Mouse (Mus musculus) kidney, embryonic 14.5 days (tissue): Measurements from ENCODE around the gene Slc4a4. TPM values are rescaled to one million over a fixed set of nuclear protein-coding genes. Genes with fewer than 3 reads are reported as not detected.

Experiments used
- ATAC-seq: fragments of 200-750 bp; cut with Nextera tagmentation; 2 replicates; pipeline ENCODE4 v1.8.0; 2017; ENCODE audit warnings: moderate number of reproducible peaks, mild to moderate bottlenecking, moderate TSS enrichment, moderate library complexity; ENCODE audit not compliant: low FRiP score, low TSS enrichment
- H3K27ac ChIP-seq: fragments of 300-500 bp; sonication (generic); 2 replicates; pipeline ENCODE4 v1.5.1; 2014; ENCODE audit warnings: low read depth, mild to moderate bottlenecking, low read length, moderate library complexity, mixed read lengths
- H3K27me3 ChIP-seq: fragments of 300-500 bp; sonication (generic); 2 replicates; pipeline ENCODE4 v1.6.1; 2014; ENCODE audit warnings: mild to moderate bottlenecking, low read length; ENCODE audit not compliant: control insufficient read depth, insufficient read depth
- H3K36me3 ChIP-seq: fragments of 300-500 bp; sonication (generic); 2 replicates; pipeline ENCODE4 v1.6.1; 2014; ENCODE audit warnings: low read length, mixed read lengths; ENCODE audit not compliant: control insufficient read depth, insufficient read depth
- H3K4me1 ChIP-seq: fragments of 300-500 bp; sonication (generic); 2 replicates; pipeline ENCODE4 v1.6.1; 2014; ENCODE audit warnings: low read length, mixed read lengths; ENCODE audit not compliant: control insufficient read depth, insufficient read depth
- H3K4me2 ChIP-seq: fragments of 300-500 bp; sonication (generic); replicated peaks from 2 replicates; pipeline ENCODE4 v1.6.1; 2014; ENCODE audit warnings: low read depth, mild to moderate bottlenecking, low read length
- H3K4me3 ChIP-seq: fragments of 300-500 bp; sonication (generic); 2 replicates; pipeline ENCODE4 v1.5.1; 2014; ENCODE audit warnings: mild to moderate bottlenecking, low read length
- H3K9ac ChIP-seq: fragments of 300-500 bp; sonication (generic); 2 replicates; pipeline ENCODE4 v1.6.1; 2014; ENCODE audit warnings: low read depth, mild to moderate bottlenecking, low read length, moderate library complexity
- H3K9me3 ChIP-seq: fragments of 300-500 bp; sonication (generic); 2 replicates; pipeline ENCODE4 v1.6.1; 2016; ENCODE audit warnings: low read length; ENCODE audit not compliant: control insufficient read depth
- WGBS: fragments of 180-500 bp; shearing (Covaris S2); extraction: QIAGEN DNeasy Blood & Tissue Kit; methylation state at CpG from one replicate; pipeline ENCODE4 v1.1.7; 2014; 5-methylcytosine and 5-hydroxymethylcytosine counted together
- polyA plus RNA-seq: library from polyadenylated mRNA; unstranded; fragments of >200 nt; fragmentation: Nextera tagmentation; extraction: Ambion mirVana; gene quantifications from 2 replicates; pipeline ENCODE4 v1.2.1, GENCODE M21; 2014

Slc4a4 gene
- polyA plus RNA-seq, 1 experiment from 2014 or later, result 4.7 TPM

- ATAC-seq, result no peak
- Histone ChIP-seq H3K36me3 (no peaks in the 10 kb centered on the region), H3K4me3 (no peak overlapping the region), H3K27ac (no peak overlapping the region), H3K4me2 (no peak overlapping the region), H3K4me1 (peaks cover 3% of the 10 kb centered on the region; the same call in 1 of the 2 replicates), H3K27me3 (no peaks in the 10 kb centered on the region), H3K9me3 (no peaks in the 10 kb centered on the region), H3K9ac (no peak overlapping the region)
- WGBS, result 73% methylated on average over 3 of the region's 3 CpGs
Measured at GRCm38 (mm10) chr5:88976428-88976827, 89.8 kb downstream of the Slc4a4 start.

GRCm38 (mm10) chr5:88980740-88981139 lies 94.1 kb downstream of the Slc4a4 start:
- Histone ChIP-seq H3K4me2 (no peak overlapping the region), H3K4me1 (peaks cover 4% of the 10 kb centered on the region; the same call in 1 of the 2 replicates), H3K4me3 (no peak overlapping the region), H3K36me3 (no peaks in the 10 kb centered on the region), H3K9ac (no peak overlapping the region), H3K9me3 (no peaks in the 10 kb centered on the region; the same call in 1 of the 2 replicates), H3K27me3 (no peaks in the 10 kb centered on the region), H3K27ac (no peak overlapping the region; the same call in 1 of the 2 replicates)
- ATAC-seq, result no peak
- 86% methylated on average over 4 of the region's 4 CpGs for WGBS

- ATAC-seq, result peak; percentile 76; the same call in 1 of the 2 replicates
- H3K9ac ChIP-seq, result no peak overlapping the region
- H3K27ac ChIP-seq, result peak overlapping the region; percentile 59; the same call in 1 of the 2 replicates
- peaks cover 4% of the 10 kb centered on the region; the same call in 1 of the 2 replicates for H3K4me1 ChIP-seq
- no peaks in the 10 kb centered on the region; the same call in 1 of the 2 replicates for H3K9me3 ChIP-seq
- H3K4me2 ChIP-seq, result no peak overlapping the region; the same call in 1 of the 2 replicates
- H3K36me3 ChIP-seq, result no peaks in the 10 kb centered on the region
- 13% methylated on average over 8 of the region's 8 CpGs for WGBS
- H3K27me3 ChIP-seq, result no peaks in the 10 kb centered on the region
- H3K4me3 ChIP-seq, result no peak overlapping the region
Measured at GRCm38 (mm10) chr5:88981243-88982014, 94.8 kb downstream of the Slc4a4 start.

- Histone ChIP-seq H3K27ac (peak overlapping the region; percentile 59; the same call in 1 of the 2 replicates), H3K4me2 (no peak overlapping the region; the same call in 1 of the 2 replicates)
- 26% methylated on average over 3 of the region's 3 CpGs for WGBS
Measured at GRCm38 (mm10) chr5:88982040-88982736, 95.6 kb downstream of the Slc4a4 start.

GRCm38 (mm10) chr5:88983170-88983569 lies 96.6 kb downstream of the Slc4a4 start:
- Histone ChIP-seq H3K4me1 (peaks cover 4% of the 10 kb centered on the region; the same call in 1 of the 2 replicates), H3K27ac (no peak overlapping the region), H3K4me3 (no peak overlapping the region), H3K9ac (no peak overlapping the region), H3K27me3 (no peaks in the 10 kb centered on the region), H3K36me3 (no peaks in the 10 kb centered on the region), H3K4me2 (no peak overlapping the region), H3K9me3 (no peaks in the 10 kb centered on the region; the same call in 1 of the 2 replicates)
- 97% methylated on average over 2 of the region's 2 CpGs for WGBS
- no peak for ATAC-seq

More at GRCm38 (mm10) chr5:88982040-88982736, 95.6 kb downstream of the Slc4a4 start:
- peaks cover 4% of the 10 kb centered on the region; the same call in 1 of the 2 replicates for H3K4me1 ChIP-seq
- ATAC-seq, result peak; percentile 79
- no peak overlapping the region for H3K9ac ChIP-seq
- H3K9me3 ChIP-seq, result no peaks in the 10 kb centered on the region; the same call in 1 of the 2 replicates
- H3K4me3 ChIP-seq, result no peak overlapping the region
- H3K36me3 ChIP-seq, result no peaks in the 10 kb centered on the region
- no peaks in the 10 kb centered on the region for H3K27me3 ChIP-seq

- no peaks in the 10 kb centered on the region for H3K27me3 ChIP-seq
- no peaks in the 10 kb centered on the region; the same call in 1 of the 2 replicates for H3K9me3 ChIP-seq
- no peak for ATAC-seq
- no peak overlapping the region for H3K4me2 ChIP-seq
- H3K9ac ChIP-seq, result no peak overlapping the region
- H3K4me3 ChIP-seq, result no peak overlapping the region
- 74% methylated on average over 7 of the region's 7 CpGs for WGBS
- no peaks in the 10 kb centered on the region for H3K36me3 ChIP-seq
- H3K27ac ChIP-seq, result no peak overlapping the region
- H3K4me1 ChIP-seq, result peaks cover 4% of the 10 kb centered on the region; the same call in 1 of the 2 replicates
Measured at GRCm38 (mm10) chr5:88983652-88984051, 97.0 kb downstream of the Slc4a4 start.

- no peak overlapping the region for H3K4me3 ChIP-seq
- no peak overlapping the region for H3K4me2 ChIP-seq
- ATAC-seq, result no peak
- H3K4me1 ChIP-seq, result no peaks in the 10 kb centered on the region
- H3K9ac ChIP-seq, result no peak overlapping the region
- no peaks in the 10 kb centered on the region for H3K27me3 ChIP-seq
- H3K9me3 ChIP-seq, result no peaks in the 10 kb centered on the region
- no peak overlapping the region for H3K27ac ChIP-seq
- H3K36me3 ChIP-seq, result no peaks in the 10 kb centered on the region
Measured at GRCm38 (mm10) chr5:88989018-88989417, 102.4 kb downstream of the Slc4a4 start.

GRCm38 (mm10) chr5:88990196-88990747 lies 103.7 kb downstream of the Slc4a4 start:
- H3K27ac ChIP-seq, result no peak overlapping the region
- 65% methylated on average over 9 of the region's 9 CpGs for WGBS
- ATAC-seq, result no peak

More at GRCm38 (mm10) chr5:88990196-88990747, 103.7 kb downstream of the Slc4a4 start:
- Histone ChIP-seq H3K4me3 (no peak overlapping the region), H3K27me3 (no peaks in the 10 kb centered on the region), H3K4me1 (no peaks in the 10 kb centered on the region), H3K9ac (no peak overlapping the region), H3K4me2 (no peak overlapping the region), H3K9me3 (no peaks in the 10 kb centered on the region), H3K36me3 (no peaks in the 10 kb centered on the region)
